Comparison of ENCODE assay signal across 8 mouse cellular contexts in genomic region chr2:83814009-83814408, GRCm38 (mm10). TPM values are rescaled to one million over a fixed set of nuclear protein-coding genes. Genes with fewer than 3 reads are reported as not detected.
DNase-seq lines count a peak whose midpoint lies in the region; ATAC-seq lines count a peak whose summit lies in the region.

No protein-coding gene starts in this region.

- DNase-seq in adrenal gland, adult (ENCODE audit: inconsistent age in 2 of 2, low spot score in 1 of 2) = peak; percentile 40 to 73
- DNase-seq in adrenal gland, postnatal 4 days (ENCODE audit: low spot score in 2 of 2) = no peak
- peak; percentile 47 to 51 for DNase-seq in cerebellum, adult 18-20 months
- DNase-seq in left cerebral cortex, adult 18-20 months (ENCODE audit: low spot score in 2 of 2) = peak; percentile 66 to 68
- DNase-seq in retina, postnatal 1 day = peak; percentile 45
- DNase-seq in T-cell, adult 2 months (ENCODE audit: low spot score) = no peak

- ATAC-seq in frontal cortex, adult (ENCODE audit: low TSS enrichment) = peak; percentile 50
- no peak for ATAC-seq in inflammation-experienced regulatory T-cells, adult 6 months

RNA-seq across cellular contexts. Expression of gene Fam171b, which starts 1.6 kb away (rescaled TPM):
- 1 to 10 TPM; 7.2 to 7.4 TPM for total RNA-seq in adrenal gland, postnatal 4 days (2021)
- 100 to 1,000 TPM; 206 to 215 TPM for total RNA-seq in left cerebral cortex, adult 18-20 months (2021)
- polyA plus RNA-seq in inflammation-experienced regulatory T-cells, adult 6 months (2017; shearing (Covaris generic)) = 1 to 10 TPM in 1 of 3 experiments, under 1 TPM in 2; 0.25 to 1.0 (median 0.52) TPM

Comparison
In these comparisons a context has a peak if more than half of its experiments do, and no peak if none do; other contexts are left out.
1. DNase-seq: peak in adrenal gland, adult (2 of 2), cerebellum, adult 18-20 months (2 of 2), left cerebral cortex, adult 18-20 months (2 of 2) and retina, postnatal 1 day (single experiment); none in adrenal gland, postnatal 4 days (0 of 2) and T-cell, adult 2 months (single experiment).
2. RNA of gene Fam171b, which starts 1.6 kb away (total RNA-seq): 206 to 215 TPM in left cerebral cortex, adult 18-20 months; 7.2 to 7.4 TPM in adrenal gland, postnatal 4 days; every median in the first group is over 10 times any median in the second.